Mouse (Mus musculus) adrenal gland, postnatal 4 days (tissue): ENCODE measurements at regions not wholly inside any gene's neighbourhood (a gene's known extent, or its start where the extent isn't known, plus 50 kb on each side); places are given as distances from the start of the nearest gene placed in this dataset.

Experiments
- DNase-seq, 2 experiments: peaks; one replicate each; pipeline ENCODE4 v3.0.0; 2021 to 2022; ENCODE audit warnings: low spot score in 2 of 2, mixed read lengths in 2 of 2

- no peak for DNase-seq
These were observed 550.1 kb upstream of the Klf4 start for GRCm38 (mm10) chr4:56082411-56082810.

GRCm38 (mm10) chr4:56080960-56081359 lies 548.7 kb upstream of the Klf4 start:
- no peak for DNase-seq

GRCm38 (mm10) chr4:56070664-56071334 lies 538.5 kb upstream of the Klf4 start:
- DNase-seq, result no peak

DNA sequence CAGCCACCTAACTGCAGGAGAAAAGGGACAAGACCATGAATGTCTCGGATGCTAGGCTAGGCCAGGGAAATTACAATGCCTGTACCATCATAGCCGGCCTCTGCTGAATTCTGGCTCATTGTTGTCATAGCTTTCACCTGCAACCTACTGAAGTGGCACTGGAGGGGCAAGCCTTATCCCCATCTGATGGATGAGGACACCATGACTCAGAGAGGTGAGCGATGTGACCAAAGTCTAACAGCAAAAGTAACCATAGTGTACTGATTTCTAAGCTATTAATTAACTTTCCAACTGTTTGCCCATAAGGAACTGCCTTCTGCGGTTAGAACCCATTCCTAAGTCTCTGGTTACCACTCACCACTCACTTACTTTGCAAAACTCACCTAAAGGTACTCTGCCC lies 536.6 kb upstream of the Klf4 start:
- no peak for DNase-seq

DNA sequence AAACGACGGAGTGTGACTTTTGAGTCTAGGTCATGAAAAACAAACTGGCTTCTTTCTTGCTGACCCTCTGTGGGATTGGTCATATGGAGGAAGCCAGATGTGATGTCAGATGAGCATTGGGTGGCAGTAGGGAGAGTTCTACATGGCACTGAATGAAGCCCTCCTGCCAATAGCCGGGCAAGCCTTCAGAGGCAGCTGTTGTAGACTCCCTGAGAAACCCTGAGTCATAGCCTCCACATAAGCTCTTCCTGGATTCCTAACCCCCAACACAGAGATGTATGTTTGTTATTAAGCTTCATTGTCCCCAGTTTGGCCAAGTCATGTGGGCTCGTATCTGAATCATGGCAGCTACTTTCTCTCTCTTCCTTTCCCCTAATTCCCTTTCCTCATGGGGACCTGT lies 532.4 kb upstream of the Klf4 start:
- DNase-seq, result no peak

DNA sequence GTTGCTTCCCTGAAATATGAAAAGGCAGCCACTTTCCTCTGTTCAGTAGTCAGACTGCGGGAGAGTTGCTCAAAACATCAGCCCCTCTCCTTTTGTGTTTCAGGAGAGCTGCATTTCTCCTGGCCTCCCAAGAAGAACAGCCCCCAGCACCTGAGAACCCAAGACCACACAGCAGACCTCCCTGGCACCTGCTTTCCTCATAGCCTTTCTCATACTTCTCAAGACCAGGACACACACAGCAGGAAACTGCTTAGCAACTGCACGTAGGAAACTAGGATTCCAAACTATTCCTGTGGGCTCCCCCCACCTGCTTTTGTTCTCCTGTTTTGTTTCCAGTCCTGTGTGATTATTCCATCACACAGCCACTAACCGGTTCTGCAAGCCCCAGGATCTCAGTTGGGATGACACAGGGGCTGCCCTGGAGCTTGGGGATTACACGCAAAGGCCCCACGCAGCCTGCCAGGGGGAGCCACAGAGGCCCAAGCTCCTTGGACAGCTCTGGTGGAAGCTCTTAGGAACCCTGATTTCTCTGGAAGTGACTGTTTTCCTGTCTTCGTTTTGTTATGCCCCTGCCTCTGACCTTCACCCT lies 519.6 kb upstream of the Klf4 start:
- DNase-seq, result no peak

DNA sequence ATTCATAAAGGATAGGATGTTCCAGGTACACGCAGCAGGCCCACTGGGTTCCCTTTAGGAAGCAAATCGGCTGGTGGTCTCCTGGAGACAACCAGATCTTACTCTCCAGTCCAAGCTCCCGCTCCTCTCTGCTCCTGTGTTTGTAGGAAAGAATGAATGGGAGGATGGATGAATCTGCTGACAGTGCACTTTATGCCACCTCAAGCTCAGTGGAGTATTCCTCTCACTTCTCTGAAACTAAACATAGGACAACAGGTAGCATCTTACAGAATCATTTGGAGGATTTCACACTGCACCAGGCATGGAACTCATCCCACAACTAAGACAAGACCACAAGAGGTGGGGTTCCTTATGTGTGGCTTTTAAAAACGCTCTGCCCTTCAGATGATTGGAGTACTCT lies 507.1 kb upstream of the Klf4 start:
- no peak for DNase-seq

DNA sequence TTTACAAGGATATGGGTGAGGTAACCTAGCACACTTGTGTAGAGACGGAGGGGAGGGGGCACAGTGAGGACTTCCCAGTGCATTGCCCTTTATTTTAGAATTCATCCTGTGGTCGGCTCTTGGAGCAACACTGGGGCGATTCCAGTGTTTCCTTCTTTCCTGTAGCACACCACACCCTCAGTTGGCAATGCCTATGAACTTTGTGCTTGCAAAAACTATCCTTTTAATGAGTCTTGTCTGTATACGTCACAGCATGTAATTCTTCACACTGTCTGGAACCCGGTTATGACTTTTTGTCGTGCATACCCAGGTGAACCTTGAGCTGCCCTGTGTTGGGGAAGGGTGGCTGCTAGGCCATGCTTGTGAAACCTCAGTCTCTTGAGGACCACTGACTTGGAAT lies 504.1 kb upstream of the Klf4 start:
- no peak for DNase-seq

DNA sequence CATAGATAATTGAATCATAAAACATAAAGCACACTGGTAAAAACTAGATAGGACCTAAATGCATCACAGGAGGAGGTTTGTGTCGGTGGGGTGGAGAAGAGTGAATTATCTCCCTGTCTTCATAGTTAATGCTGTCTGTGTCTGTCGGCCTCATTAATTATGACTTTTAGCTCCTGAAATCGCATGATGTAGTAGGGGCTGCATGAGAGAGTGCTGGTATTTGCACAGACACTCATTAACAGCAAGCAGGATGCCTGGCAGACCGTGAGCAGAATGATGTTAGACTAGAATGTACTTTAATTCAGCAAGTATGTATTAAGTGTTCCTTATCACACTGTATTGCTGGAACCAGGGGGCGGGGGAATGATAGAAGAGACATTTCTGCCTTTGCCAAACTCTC lies 503.3 kb upstream of the Klf4 start:
- DNase-seq, result no peak

DNA sequence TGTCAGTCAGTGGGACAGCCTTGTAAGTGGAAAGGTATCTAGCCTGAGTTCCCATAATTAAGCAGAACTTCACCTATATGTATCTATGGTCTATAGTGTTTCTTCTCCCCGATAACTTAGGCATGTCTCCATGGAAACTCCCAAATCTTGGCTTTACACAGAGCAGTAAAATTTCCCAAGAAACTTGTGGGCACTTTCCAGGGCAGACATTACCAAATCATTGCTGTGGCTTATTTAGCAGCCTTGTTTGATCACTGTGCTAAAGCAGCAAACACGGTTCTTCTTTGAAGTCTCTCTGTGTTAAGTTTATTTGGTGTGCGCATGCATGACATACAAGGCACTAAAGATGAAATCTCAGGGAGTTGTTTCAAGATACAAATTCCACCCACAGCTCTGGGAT lies 496.2 kb upstream of the Klf4 start:
- no peak for DNase-seq

- no peak for DNase-seq
These were observed 495.0 kb upstream of the Klf4 start for GRCm38 (mm10) chr4:56027258-56027657.

DNA sequence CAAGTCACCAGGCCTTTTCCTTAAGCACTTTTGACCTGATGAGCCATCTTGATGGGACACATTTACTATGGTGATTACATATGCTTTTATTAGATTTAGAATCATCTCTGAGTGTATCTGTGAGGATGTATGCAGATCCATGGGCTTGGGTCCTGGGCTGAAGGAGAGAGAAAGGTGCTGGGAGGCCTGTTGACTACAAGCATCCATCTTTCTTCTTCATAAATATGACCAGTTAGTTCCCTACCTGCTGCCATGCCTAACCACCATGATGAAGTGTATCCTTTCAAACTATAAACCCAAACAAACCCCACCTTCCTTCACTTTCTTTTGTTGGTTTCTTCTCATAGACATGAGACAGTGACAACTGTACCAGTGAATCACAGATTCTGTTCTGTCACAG lies 492.2 kb upstream of the Klf4 start:
- no peak for DNase-seq

GRCm38 (mm10) chr4:56018212-56018611 lies 485.9 kb upstream of the Klf4 start:
- DNase-seq, result no peak

DNA sequence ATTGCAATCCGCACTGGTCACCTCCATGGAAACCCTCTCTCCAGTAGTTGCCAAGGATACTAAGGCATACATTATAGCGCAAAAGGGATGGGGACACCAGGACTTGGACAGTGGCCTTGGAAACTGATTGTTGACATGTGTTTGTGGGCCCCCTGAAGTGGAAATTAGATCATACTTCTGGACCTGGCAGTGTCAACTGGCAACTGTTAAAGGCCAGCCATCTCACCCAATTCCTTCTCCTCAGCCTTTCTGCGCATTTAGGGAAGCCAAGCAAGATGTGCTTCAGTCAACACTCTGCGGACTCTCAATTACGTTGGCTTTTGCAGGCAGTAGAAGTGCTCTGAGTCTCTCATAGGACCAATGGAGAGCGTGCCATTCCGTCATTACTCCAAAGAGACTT lies 483.2 kb upstream of the Klf4 start:
- no peak for DNase-seq

DNA sequence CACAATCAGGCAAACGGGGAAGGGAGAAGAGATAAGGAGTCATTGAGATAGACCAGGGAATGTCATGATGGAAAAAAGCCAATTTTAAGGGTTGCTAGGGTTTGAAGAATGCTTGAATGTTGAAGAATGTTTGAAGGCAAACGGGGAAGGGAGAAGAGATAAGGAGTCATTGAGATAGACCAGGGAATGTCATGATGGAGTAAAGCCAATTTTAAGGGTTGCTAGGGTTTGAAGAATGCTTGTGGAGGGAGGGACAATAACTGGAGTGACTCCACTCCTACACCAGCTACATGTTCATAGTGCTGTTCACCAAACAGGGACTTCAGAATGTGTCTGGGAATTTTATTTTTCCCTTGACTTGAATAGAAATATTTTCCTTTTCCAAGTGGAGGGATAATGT lies 476.0 kb upstream of the Klf4 start:
- DNase-seq, result no peak

GRCm38 (mm10) chr4:56004227-56004626 lies 472.0 kb upstream of the Klf4 start:
- DNase-seq, result no peak

DNA sequence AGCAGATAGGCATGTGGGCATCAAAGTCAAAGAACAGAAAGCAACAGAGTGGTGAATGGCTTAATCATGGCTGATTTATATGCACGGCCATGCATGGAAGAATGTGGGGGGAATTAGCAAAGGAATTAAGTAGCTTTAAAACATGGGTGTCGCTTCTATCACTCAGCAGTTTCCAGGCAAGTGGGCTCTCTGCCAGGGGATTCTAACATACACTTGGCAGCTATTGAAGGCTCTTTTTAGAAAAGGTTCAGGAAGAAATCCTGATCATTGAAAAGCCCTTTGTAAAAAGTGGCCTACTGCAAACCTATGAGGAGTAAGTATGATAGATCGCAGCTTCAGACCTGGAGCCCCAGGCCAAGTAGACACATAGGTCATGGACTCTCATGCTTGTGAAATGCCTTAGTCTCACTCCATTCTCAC lies 469.1 kb upstream of the Klf4 start:
- no peak for DNase-seq

GRCm38 (mm10) chr4:55984026-55984425 lies 451.8 kb upstream of the Klf4 start:
- DNase-seq, result no peak

DNA sequence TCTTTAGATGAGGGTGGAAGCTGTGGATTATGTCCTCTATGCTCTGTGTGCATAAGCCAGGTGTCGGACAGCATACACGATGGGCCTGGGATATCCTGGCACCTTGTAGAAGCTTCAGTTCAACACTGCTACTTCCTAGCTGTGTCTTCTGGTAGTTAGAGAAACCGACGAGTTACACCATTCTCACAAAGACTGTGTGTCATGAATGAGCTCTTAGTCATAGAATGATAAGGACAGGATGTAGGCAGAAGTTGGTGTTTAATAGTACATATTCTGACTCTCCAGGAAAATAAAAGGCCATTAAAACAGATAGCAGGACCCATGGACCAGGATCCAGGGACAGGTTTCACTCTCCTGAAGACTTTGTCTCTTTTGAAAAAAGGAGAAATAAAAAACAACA lies 446.3 kb upstream of the Klf4 start:
- DNase-seq, result no peak

GRCm38 (mm10) chr4:55976265-55976664 lies 444.0 kb upstream of the Klf4 start:
- no peak for DNase-seq

DNA sequence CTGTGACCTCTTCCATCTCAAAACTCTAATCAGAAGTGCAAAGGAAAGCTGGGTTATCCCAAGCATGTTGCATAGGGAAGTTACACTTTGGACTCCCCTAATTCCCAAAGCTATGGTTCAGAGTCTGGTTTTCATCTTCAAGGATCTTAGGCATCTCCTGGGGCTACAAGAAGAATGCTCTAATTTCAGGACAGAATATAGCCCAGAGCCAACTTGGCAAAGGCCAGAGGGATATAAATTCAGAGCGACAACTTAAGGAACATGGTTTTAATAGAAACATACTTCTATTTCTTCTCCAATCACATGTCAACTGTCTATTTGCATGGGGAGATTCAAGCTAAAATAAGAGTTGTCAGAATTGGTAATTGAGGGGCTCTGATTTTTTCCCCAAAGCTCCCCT lies 441.4 kb upstream of the Klf4 start:
- no peak for DNase-seq

GRCm38 (mm10) chr4:55972235-55972819 lies 440.1 kb upstream of the Klf4 start:
- no peak for DNase-seq

DNA sequence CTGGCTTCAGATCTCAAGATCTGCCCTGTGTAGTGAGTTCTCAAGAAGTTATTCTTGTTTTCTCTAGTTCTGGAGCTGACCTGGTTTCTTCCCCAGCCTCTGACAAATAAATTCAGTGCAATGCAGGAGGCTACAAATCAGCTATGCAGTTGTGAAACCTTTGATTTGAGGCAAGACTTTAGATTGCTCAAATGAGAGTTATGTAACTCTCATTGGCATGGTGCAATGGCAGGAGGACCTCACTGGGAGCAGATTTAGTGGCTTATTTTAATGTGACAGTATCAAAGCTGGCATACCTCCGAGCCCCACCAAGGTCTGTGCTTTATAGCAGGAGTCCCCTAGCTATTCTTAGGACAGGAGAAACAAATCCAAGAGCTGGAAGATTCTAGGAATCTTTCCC lies 427.8 kb upstream of the Klf4 start:
- DNase-seq, result peak in 1 of 2 experiments; percentile 3
